Mouse (Mus musculus): ENCODE data around the gene Gm16181.

Gm16181 gene

GRCm38 (mm10) chr17:35220156-35220952 lies at the start of gene Gm16181:
Gene Gm16181 (plus strand): TSS chr17:35220834.
- DNase-seq (ENCODE audit: low spot score in 2 of 2), result no peak

DNA sequence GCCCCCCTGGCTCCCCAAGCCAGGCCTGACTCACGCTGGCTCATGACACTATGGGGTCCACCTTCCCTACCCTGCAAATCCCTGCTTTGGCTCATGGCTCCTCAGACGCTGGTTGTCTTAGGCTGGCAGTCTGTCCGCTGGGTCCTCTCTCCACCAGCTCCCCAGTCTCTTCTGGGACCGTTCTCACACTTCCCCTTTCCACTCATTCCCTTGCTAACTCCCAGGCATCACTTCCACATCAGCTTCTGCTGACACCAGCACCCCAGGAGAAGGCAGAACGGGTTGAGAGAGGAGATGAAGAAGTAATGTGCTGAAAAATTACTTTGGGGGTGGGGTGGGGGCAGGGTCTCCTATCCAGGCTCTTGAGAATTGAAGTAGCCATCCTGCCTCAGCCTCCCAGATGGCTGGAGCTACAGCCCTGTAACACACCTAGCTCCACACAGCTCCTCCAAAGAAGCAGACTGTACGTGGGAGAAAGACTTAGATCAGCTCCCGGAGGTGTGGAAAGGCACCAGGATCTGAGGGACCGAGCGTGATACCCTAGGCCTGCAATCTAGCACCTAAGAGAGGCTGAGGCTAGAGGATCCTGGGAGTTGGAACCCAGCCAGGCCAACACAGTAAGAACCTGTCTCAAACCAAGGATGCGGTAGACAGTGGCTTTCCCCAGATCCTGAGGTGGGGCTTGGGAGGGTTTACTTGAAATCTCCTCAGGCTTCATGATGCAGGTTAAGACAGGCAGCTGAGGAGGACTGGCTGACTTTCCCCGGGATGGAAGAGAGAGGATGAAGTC lies 48.0 kb upstream of the Gm16181 start:
- DNase-seq (ENCODE audit: low spot score in 2 of 2), result no peak

DNA sequence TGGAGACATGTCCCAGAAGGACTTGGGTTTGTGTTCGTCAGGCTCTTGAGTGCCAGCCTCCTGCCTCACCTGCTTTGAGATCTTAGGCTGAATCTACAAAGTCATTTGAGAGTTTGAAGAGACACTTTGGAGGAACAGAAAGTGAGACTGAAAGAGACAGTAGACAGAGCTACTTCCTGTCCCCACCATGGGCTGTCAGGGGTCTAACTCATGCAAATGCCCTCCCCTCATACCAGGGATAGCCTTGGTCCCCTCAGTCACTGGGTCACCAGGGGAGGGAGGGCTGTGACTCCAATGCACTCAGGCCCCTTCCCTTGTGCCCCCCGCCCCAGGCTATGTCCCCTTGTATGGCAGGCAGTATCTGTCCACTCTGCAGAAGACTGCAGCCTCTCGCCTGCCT lies 47.3 kb upstream of the Gm16181 start:
- DNase-seq (ENCODE audit: low spot score in 2 of 2), result no peak

DNA sequence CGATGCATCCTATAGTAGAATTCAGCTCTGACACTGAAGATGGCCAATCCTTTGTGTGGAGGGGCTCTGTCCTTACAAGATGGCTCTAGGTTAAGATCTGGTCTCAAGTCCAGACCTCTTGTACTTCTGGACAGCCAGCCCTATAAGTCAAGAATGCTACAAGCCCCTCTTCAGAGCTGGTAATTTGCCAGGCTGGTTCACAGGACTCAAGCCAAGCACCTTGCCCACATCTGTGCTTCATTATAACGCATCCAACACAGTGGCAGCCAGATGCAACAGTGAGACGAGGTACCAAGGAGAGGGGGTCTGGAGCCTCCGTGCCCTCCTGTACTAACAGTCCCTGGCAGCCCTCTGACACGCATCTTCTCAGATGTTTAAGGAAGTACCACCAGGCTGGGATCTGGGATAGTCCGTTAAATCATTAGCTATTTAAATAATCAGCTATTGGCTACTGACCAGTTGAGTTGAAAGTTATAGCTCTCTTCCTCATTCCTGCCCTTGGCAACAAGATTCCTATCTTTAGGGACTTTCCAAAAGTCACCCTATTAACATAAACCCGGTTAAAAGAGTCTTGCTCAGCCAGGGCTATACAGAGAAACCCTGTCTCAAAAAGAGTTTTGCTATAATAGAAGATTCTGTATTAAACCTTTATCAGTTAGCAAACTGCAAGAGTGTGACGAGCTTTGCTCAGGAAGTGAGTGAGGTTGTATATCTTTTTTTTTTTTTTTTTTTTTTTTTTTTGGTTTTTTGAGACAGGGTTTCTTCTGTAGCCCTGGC lies 46.2 kb upstream of the Gm16181 start:
- DNase-seq (ENCODE audit: low spot score in 2 of 2), result no peak

- no peak for DNase-seq (ENCODE audit: low spot score in 2 of 2)
Observed at GRCm38 (mm10) chr17:35175382-35175781, 45.3 kb upstream of the Gm16181 start.

DNA sequence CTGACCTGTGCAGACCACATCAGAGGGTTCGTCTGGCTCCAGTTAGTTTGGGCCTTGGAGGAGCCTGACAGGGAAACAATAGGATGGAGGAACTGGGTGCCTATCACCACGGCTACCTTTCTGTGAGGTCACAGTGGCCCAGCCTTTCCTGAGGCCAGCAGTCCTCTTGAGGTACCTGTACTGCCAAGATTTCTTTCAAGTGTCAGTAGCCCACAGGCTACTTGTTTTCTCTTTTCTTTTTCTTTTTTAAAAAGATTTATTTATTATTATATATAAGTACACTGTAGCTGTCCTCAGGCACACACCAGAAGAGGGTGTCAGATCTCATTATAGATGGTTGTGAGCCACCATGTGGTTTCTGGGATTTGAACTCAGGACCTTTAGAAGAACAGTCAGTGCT lies 44.7 kb upstream of the Gm16181 start, which contains the start of gene Aif1:
Gene Aif1, minus strand, starts transcription at position 101 of the 400 bp plus-strand sequence.
- DNase-seq (ENCODE audit: low spot score in 2 of 2), result no peak

DNA sequence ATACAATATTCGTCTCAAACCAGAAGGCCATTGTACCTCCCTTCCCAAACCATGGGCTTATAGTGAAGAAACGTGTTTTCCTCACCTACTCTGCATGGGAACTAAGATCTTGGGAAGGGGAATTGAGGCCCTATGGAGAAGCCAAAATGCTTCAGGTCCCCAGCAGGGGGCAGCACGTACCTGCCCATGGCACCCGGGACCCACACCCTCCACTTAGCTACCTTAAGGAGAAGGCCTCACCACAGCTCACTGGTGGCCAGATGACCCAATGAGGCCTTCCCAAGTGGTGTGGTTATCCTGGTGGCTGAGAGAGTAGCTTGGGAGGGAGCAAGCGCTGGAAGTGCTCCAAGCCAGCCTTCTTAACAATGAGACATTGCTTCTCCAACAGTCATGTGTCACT lies 42.1 kb upstream of the Gm16181 start:
- no peak for DNase-seq (ENCODE audit: low spot score in 2 of 2)

GRCm38 (mm10) chr17:35180093-35180492 lies 40.5 kb upstream of the Gm16181 start:
- no peak for DNase-seq (ENCODE audit: low spot score in 2 of 2)

GRCm38 (mm10) chr17:35185639-35186611 lies 34.7 kb upstream of the Gm16181 start:
- DNase-seq (ENCODE audit: low spot score in 2 of 2), result no peak

- DNase-seq (ENCODE audit: low spot score in 2 of 2), result no peak
Observed at GRCm38 (mm10) chr17:35186681-35187080, 34.0 kb upstream of the Gm16181 start.

- no peak for DNase-seq (ENCODE audit: low spot score in 2 of 2)
Observed at GRCm38 (mm10) chr17:35187345-35187744, 33.3 kb upstream of the Gm16181 start.

GRCm38 (mm10) chr17:35187959-35188610 lies 32.5 kb upstream of the Gm16181 start, which contains the start of gene Lst1:
Gene Lst1 (minus strand): TSS chr17:35188439.
- DNase-seq (ENCODE audit: low spot score in 2 of 2), result no peak

GRCm38 (mm10) chr17:35189186-35189585 lies 31.4 kb upstream of the Gm16181 start:
- no peak for DNase-seq (ENCODE audit: low spot score in 2 of 2)

- no peak for DNase-seq (ENCODE audit: low spot score in 2 of 2)
Observed at GRCm38 (mm10) chr17:35190096-35190495, 30.5 kb upstream of the Gm16181 start.

DNA sequence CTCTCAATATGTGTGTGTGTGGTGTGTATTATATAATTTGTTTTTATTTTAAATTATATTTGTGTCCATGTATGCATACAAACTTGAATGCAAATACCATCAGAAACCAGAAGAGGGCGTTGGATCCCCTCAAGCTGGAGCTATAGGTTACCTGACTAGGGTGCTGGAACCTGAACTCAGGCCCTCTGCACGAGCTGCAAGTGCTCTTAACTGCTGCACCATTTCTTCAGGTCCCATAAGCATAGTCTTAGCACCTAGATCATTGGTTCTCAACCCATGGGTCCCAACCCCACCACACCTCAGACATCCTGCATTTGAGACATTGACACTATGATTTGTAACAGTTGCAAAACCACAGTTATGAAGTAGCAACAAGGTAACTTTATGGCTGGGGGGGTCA lies 28.9 kb upstream of the Gm16181 start:
- DNase-seq (ENCODE audit: low spot score in 2 of 2), result no peak

DNA sequence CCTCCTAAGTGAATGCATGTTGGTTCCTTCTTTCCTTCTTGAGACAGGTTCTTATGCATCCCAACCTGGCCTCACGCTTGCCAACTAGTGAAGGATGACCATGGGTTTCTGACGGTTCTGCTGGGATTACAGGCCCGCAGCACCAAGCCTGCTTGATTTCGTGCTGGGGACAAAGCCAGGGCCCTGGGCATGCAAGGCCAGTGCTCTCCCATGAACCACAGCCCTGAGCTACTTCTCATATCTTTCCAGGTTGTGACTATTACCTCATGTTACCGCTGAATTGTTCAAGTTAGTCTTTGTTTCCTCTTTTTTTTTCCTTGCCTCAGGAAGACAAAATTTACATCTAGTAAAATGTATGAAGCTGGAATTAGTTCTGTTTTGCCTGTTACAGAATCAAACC lies 27.7 kb upstream of the Gm16181 start:
- DNase-seq (ENCODE audit: low spot score in 2 of 2), result no peak

GRCm38 (mm10) chr17:35193881-35194843 lies 26.5 kb upstream of the Gm16181 start, which contains the start of gene Ltb:
Gene Ltb (plus strand): TSS chr17:35194439.
- no peak for DNase-seq (ENCODE audit: low spot score in 2 of 2)

DNA sequence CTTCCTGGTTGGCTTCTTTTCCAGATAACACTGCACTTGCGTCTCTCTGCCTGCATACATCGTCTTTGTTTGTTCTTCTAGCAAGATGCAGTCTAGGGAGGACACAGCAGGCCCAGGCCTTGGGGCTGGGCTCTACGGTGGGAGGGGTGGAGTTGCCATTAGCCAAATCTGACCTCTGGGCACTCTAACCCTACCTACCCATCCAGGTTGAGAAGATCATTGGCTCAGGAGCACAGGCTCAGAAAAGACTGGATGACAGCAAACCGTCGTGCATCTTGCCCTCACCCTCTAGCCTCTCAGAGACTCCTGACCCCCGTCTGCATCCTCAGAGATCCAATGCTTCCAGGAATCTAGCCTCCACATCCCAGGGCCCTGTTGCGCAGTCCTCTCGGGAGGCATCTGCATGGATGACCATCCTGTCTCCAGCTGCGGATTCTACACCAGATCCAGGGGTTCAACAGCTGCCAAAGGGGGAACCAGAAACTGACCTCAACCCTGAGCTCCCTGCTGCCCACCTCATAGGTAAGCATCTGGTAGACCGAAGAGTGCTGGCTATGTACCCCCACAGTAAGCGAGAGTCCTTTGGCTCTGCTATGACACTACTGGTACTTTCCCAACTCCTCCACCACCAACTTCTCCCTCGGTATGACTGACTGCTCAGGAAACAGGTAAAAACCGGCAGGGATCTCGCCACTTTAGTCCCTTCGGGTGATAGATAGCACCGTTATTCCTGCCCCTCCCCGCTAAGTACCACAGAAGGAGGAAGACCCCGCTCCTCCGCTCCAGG lies 25.6 kb upstream of the Gm16181 start:
- DNase-seq (ENCODE audit: low spot score in 2 of 2), result no peak
